Mouse (Mus musculus) lung, postnatal 0 days (tissue): ENCODE results near the gene Atp2b2.

Experiments used
- CTCF ChIP-seq: IDR thresholded peaks from 2 replicates; pipeline ENCODE4 v1.5.1; 2016; ENCODE audit warnings: antibody characterized with exemption, mild to moderate bottlenecking
- EP300 ChIP-seq: IDR thresholded peaks from 2 replicates; pipeline ENCODE4 v1.6.1; 2016; ENCODE audit warnings: antibody characterized with exemption, mild to moderate bottlenecking, control low read depth

GRCm38 (mm10) chr6:113991482-113991881 lies 50.9 kb downstream of the Atp2b2 start:
- TF ChIP-seq CTCF (no peak), EP300 (no peak)
